Mouse (Mus musculus): ENCODE data around the gene Stx18. TPM values are rescaled to one million over a fixed set of nuclear protein-coding genes. Genes with fewer than 3 reads are reported as not detected.

Stx18 gene
- total RNA-seq, 2 experiments from 2014 or later, result 30.9 to 47.2 TPM

- ATAC-seq (replicated peaks; ENCODE audit: poor library complexity, severe bottlenecking), result no peak
These were observed 37.8 kb downstream of the Stx18 start for GRCm38 (mm10) chr5:38076326-38076725.

- ATAC-seq (replicated peaks; ENCODE audit: poor library complexity, severe bottlenecking), result no peak
These were observed 40.0 kb downstream of the Stx18 start for GRCm38 (mm10) chr5:38078575-38078974.

- ATAC-seq (replicated peaks; ENCODE audit: poor library complexity, severe bottlenecking), result no peak
These were observed 41.9 kb downstream of the Stx18 start for GRCm38 (mm10) chr5:38080472-38080871.

- ATAC-seq (replicated peaks; ENCODE audit: poor library complexity, severe bottlenecking), result no peak
These were observed 44.0 kb downstream of the Stx18 start for GRCm38 (mm10) chr5:38082589-38082988.

- no peak for ATAC-seq (replicated peaks; ENCODE audit: poor library complexity, severe bottlenecking)
These were observed 44.8 kb downstream of the Stx18 start for GRCm38 (mm10) chr5:38083362-38083761.

- ATAC-seq (replicated peaks; ENCODE audit: poor library complexity, severe bottlenecking), result no peak
These were observed 46.1 kb downstream of the Stx18 start for GRCm38 (mm10) chr5:38084616-38085015.

GRCm38 (mm10) chr5:38085561-38086392, 47.2 kb downstream of the Stx18 start:
- peak; percentile 69 for ATAC-seq (replicated peaks; ENCODE audit: poor library complexity, severe bottlenecking)

GRCm38 (mm10) chr5:38090111-38090510, 51.6 kb downstream of the Stx18 start:
- ATAC-seq (replicated peaks; ENCODE audit: poor library complexity, severe bottlenecking), result no peak

GRCm38 (mm10) chr5:38090581-38090980, 52.0 kb downstream of the Stx18 start:
- no peak for ATAC-seq (replicated peaks; ENCODE audit: poor library complexity, severe bottlenecking)

- ATAC-seq (replicated peaks; ENCODE audit: poor library complexity, severe bottlenecking), result peak; percentile 74
These were observed 52.8 kb downstream of the Stx18 start for GRCm38 (mm10) chr5:38091046-38091965.

GRCm38 (mm10) chr5:38091966-38092304, 53.4 kb downstream of the Stx18 start:
- peak; percentile 26 for ATAC-seq (replicated peaks; ENCODE audit: poor library complexity, severe bottlenecking)

GRCm38 (mm10) chr5:38094331-38094730, 55.8 kb downstream of the Stx18 start:
- ATAC-seq (replicated peaks; ENCODE audit: poor library complexity, severe bottlenecking), result no peak

GRCm38 (mm10) chr5:38097501-38098093, 59.1 kb downstream of the Stx18 start:
- ATAC-seq (replicated peaks; ENCODE audit: poor library complexity, severe bottlenecking), result no peak

- no peak for ATAC-seq (replicated peaks; ENCODE audit: poor library complexity, severe bottlenecking)
These were observed 60.7 kb downstream of the Stx18 start for GRCm38 (mm10) chr5:38099139-38099676.

GRCm38 (mm10) chr5:38102945-38103344, 64.4 kb downstream of the Stx18 start:
- no peak for ATAC-seq (replicated peaks; ENCODE audit: poor library complexity, severe bottlenecking)

GRCm38 (mm10) chr5:38106080-38106697, 67.6 kb downstream of the Stx18 start:
- ATAC-seq (replicated peaks; ENCODE audit: poor library complexity, severe bottlenecking), result no peak

GRCm38 (mm10) chr5:38106807-38107206, 68.3 kb downstream of the Stx18 start:
- ATAC-seq (replicated peaks; ENCODE audit: poor library complexity, severe bottlenecking), result no peak

- ATAC-seq (replicated peaks; ENCODE audit: poor library complexity, severe bottlenecking), result no peak
These were observed 76.0 kb downstream of the Stx18 start for GRCm38 (mm10) chr5:38114526-38114925.

GRCm38 (mm10) chr5:38117056-38117455, 78.5 kb downstream of the Stx18 start:
- ATAC-seq (replicated peaks; ENCODE audit: poor library complexity, severe bottlenecking), result no peak

GRCm38 (mm10) chr5:38119268-38119667, 80.7 kb downstream of the Stx18 start:
- no peak for ATAC-seq (replicated peaks; ENCODE audit: poor library complexity, severe bottlenecking)

All from granulocyte monocyte progenitor cell, adult 5-6 weeks (primary cell).